Mouse (Mus musculus): ENCODE data around the gene Yaf2. TPM values are rescaled to one million over a fixed set of nuclear protein-coding genes. Genes with fewer than 3 reads are reported as not detected.

Yaf2 gene
- polyA plus RNA-seq, 1 experiment = 39.3 TPM

- Histone ChIP-seq H3K36me3 (ENCODE audit: control insufficient read depth, insufficient read depth) (peaks cover 14% of the 10 kb centered on the region), H3K27me3 (ENCODE audit: control insufficient read depth, insufficient read depth, insufficient read length) (no peaks in the 10 kb centered on the region), H3ac (ENCODE audit: control insufficient read depth, insufficient read length, low read depth) (no peak overlapping the region), H3K4me3 (ENCODE audit: insufficient read depth, poor library complexity, severe bottlenecking) (no peak overlapping the region), H3K79me2 (ENCODE audit: control insufficient read depth, insufficient read depth) (peaks cover 69% of the 10 kb centered on the region), H3K79me3 (ENCODE audit: low read depth) (peaks cover 64% of the 10 kb centered on the region)
- TF ChIP-seq MYOD1 (IDR thresholded peaks at IDR 0.05; ENCODE audit: control insufficient read depth, insufficient read length, low read depth) = no peak
- no peak for TF ChIP-seq MAX (IDR thresholded peaks at IDR 0.05)
- no peak for TF ChIP-seq USF1 (IDR thresholded peaks at IDR 0.05; ENCODE audit: low read depth)
- TF ChIP-seq CEBPB (IDR thresholded peaks at IDR 0.05; ENCODE audit: low read depth) = no peak
- no peak for TF ChIP-seq CTCF (IDR thresholded peaks at IDR 0.05; ENCODE audit: control insufficient read depth, insufficient read depth, insufficient read length)
- TF ChIP-seq FOSL1 (IDR thresholded peaks at IDR 0.05; ENCODE audit: insufficient read depth, low read length, poor library complexity, severe bottlenecking) = no peak
- no peak for TF ChIP-seq MYOG (IDR thresholded peaks at IDR 0.05; ENCODE audit: control insufficient read depth, extremely low read depth, insufficient read length)
These were observed 63.8 kb downstream of the Yaf2 start for GRCm38 (mm10) chr15:93272948-93273347.

GRCm38 (mm10) chr15:93270289-93270855, 66.4 kb downstream of the Yaf2 start:
- Histone ChIP-seq H3ac (ENCODE audit: control insufficient read depth, insufficient read length, low read depth) (no peak overlapping the region), H3K36me3 (ENCODE audit: control insufficient read depth, insufficient read depth) (peaks cover 15% of the 10 kb centered on the region), H3K79me3 (ENCODE audit: low read depth) (peaks cover 83% of the 10 kb centered on the region), H3K79me2 (ENCODE audit: control insufficient read depth, insufficient read depth) (peaks cover 95% of the 10 kb centered on the region), H3K27me3 (ENCODE audit: control insufficient read depth, insufficient read depth, insufficient read length) (no peaks in the 10 kb centered on the region), H3K4me3 (ENCODE audit: insufficient read depth, poor library complexity, severe bottlenecking) (no peak overlapping the region)
- no peak for TF ChIP-seq CTCF (IDR thresholded peaks at IDR 0.05; ENCODE audit: control insufficient read depth, insufficient read depth, insufficient read length)
- no peak for TF ChIP-seq USF1 (IDR thresholded peaks at IDR 0.05; ENCODE audit: low read depth)
- no peak for TF ChIP-seq MYOG (IDR thresholded peaks at IDR 0.05; ENCODE audit: control insufficient read depth, extremely low read depth, insufficient read length)

GRCm38 (mm10) chr15:93269572-93269971, 67.2 kb downstream of the Yaf2 start:
- Histone ChIP-seq H3K79me3 (ENCODE audit: low read depth) (peaks cover 91% of the 10 kb centered on the region), H3ac (ENCODE audit: control insufficient read depth, insufficient read length, low read depth) (no peak overlapping the region), H3K79me2 (ENCODE audit: control insufficient read depth, insufficient read depth) (peaks cover 100% of the 10 kb centered on the region), H3K27me3 (ENCODE audit: control insufficient read depth, insufficient read depth, insufficient read length) (no peaks in the 10 kb centered on the region), H3K4me3 (ENCODE audit: insufficient read depth, poor library complexity, severe bottlenecking) (no peak overlapping the region), H3K36me3 (ENCODE audit: control insufficient read depth, insufficient read depth) (peaks cover 23% of the 10 kb centered on the region)
- TF ChIP-seq USF1 (IDR thresholded peaks at IDR 0.05; ENCODE audit: low read depth) = no peak
- no peak for TF ChIP-seq FOSL1 (IDR thresholded peaks at IDR 0.05; ENCODE audit: insufficient read depth, low read length, poor library complexity, severe bottlenecking)
- TF ChIP-seq MAX (IDR thresholded peaks at IDR 0.05) = no peak
- TF ChIP-seq CEBPB (IDR thresholded peaks at IDR 0.05; ENCODE audit: low read depth) = no peak

GRCm38 (mm10) chr15:93268001-93268400, 68.7 kb downstream of the Yaf2 start:
- TF ChIP-seq USF1 (IDR thresholded peaks at IDR 0.05; ENCODE audit: low read depth) = no peak
- TF ChIP-seq MYOD1 (IDR thresholded peaks at IDR 0.05; ENCODE audit: control insufficient read depth, insufficient read length, low read depth) = no peak
- TF ChIP-seq CEBPB (IDR thresholded peaks at IDR 0.05; ENCODE audit: low read depth) = no peak
- no peak for TF ChIP-seq CTCF (IDR thresholded peaks at IDR 0.05; ENCODE audit: control insufficient read depth, insufficient read depth, insufficient read length)
- TF ChIP-seq FOSL1 (IDR thresholded peaks at IDR 0.05; ENCODE audit: insufficient read depth, low read length, poor library complexity, severe bottlenecking) = no peak
- TF ChIP-seq MAX (IDR thresholded peaks at IDR 0.05) = no peak
- no peak for TF ChIP-seq MYOG (IDR thresholded peaks at IDR 0.05; ENCODE audit: control insufficient read depth, extremely low read depth, insufficient read length)
- peaks cover 24% of the 10 kb centered on the region for H3K36me3 ChIP-seq (ENCODE audit: control insufficient read depth, insufficient read depth)

GRCm38 (mm10) chr15:93267479-93267878, 69.3 kb downstream of the Yaf2 start:
- Histone ChIP-seq H3K79me2 (ENCODE audit: control insufficient read depth, insufficient read depth) (peaks cover 100% of the 10 kb centered on the region), H3ac (ENCODE audit: control insufficient read depth, insufficient read length, low read depth) (no peak overlapping the region), H3K79me3 (ENCODE audit: low read depth) (peaks cover 89% of the 10 kb centered on the region), H3K27me3 (ENCODE audit: control insufficient read depth, insufficient read depth, insufficient read length) (no peaks in the 10 kb centered on the region), H3K4me3 (ENCODE audit: insufficient read depth, poor library complexity, severe bottlenecking) (no peak overlapping the region), H3K36me3 (ENCODE audit: control insufficient read depth, insufficient read depth) (peaks cover 24% of the 10 kb centered on the region)
- TF ChIP-seq MYOG (IDR thresholded peaks at IDR 0.05; ENCODE audit: control insufficient read depth, extremely low read depth, insufficient read length) = no peak
- TF ChIP-seq MAX (IDR thresholded peaks at IDR 0.05) = no peak
- no peak for TF ChIP-seq USF1 (IDR thresholded peaks at IDR 0.05; ENCODE audit: low read depth)
- TF ChIP-seq MYOD1 (IDR thresholded peaks at IDR 0.05; ENCODE audit: control insufficient read depth, insufficient read length, low read depth) = no peak
- TF ChIP-seq CEBPB (IDR thresholded peaks at IDR 0.05; ENCODE audit: low read depth) = no peak
- no peak for TF ChIP-seq FOSL1 (IDR thresholded peaks at IDR 0.05; ENCODE audit: insufficient read depth, low read length, poor library complexity, severe bottlenecking)
- TF ChIP-seq CTCF (IDR thresholded peaks at IDR 0.05; ENCODE audit: control insufficient read depth, insufficient read depth, insufficient read length) = no peak

More at GRCm38 (mm10) chr15:93268001-93268400, 68.7 kb downstream of the Yaf2 start:
- Histone ChIP-seq H3K27me3 (ENCODE audit: control insufficient read depth, insufficient read depth, insufficient read length) (no peaks in the 10 kb centered on the region), H3K79me3 (ENCODE audit: low read depth) (peaks cover 90% of the 10 kb centered on the region), H3K4me3 (ENCODE audit: insufficient read depth, poor library complexity, severe bottlenecking) (no peak overlapping the region), H3ac (ENCODE audit: control insufficient read depth, insufficient read length, low read depth) (no peak overlapping the region), H3K79me2 (ENCODE audit: control insufficient read depth, insufficient read depth) (peaks cover 100% of the 10 kb centered on the region)

GRCm38 (mm10) chr15:93266361-93266760, 70.4 kb downstream of the Yaf2 start:
- Histone ChIP-seq H3K4me3 (ENCODE audit: insufficient read depth, poor library complexity, severe bottlenecking) (no peak overlapping the region), H3K79me3 (ENCODE audit: low read depth) (peaks cover 89% of the 10 kb centered on the region), H3K79me2 (ENCODE audit: control insufficient read depth, insufficient read depth) (peaks cover 99% of the 10 kb centered on the region), H3ac (ENCODE audit: control insufficient read depth, insufficient read length, low read depth) (no peak overlapping the region), H3K36me3 (ENCODE audit: control insufficient read depth, insufficient read depth) (peaks cover 29% of the 10 kb centered on the region), H3K27me3 (ENCODE audit: control insufficient read depth, insufficient read depth, insufficient read length) (no peaks in the 10 kb centered on the region)
- TF ChIP-seq USF1 (IDR thresholded peaks at IDR 0.05; ENCODE audit: low read depth) (no peak), CEBPB (IDR thresholded peaks at IDR 0.05; ENCODE audit: low read depth) (no peak), MYOD1 (IDR thresholded peaks at IDR 0.05; ENCODE audit: control insufficient read depth, insufficient read length, low read depth) (no peak)

Data from C2C12 (cell line).